Mouse (Mus musculus) right cerebral cortex, adult 18-20 months (tissue): ENCODE results near the gene Slc12a5.
A peak's percentile ranks its signal among the peaks of the same experiment; 100 is the strongest.

Experiments used
- DNase-seq: peaks from one replicate; pipeline ENCODE4 v3.0.0; 2022; ENCODE audit warnings: mixed read lengths

The Slc12a5 gene

DNA sequence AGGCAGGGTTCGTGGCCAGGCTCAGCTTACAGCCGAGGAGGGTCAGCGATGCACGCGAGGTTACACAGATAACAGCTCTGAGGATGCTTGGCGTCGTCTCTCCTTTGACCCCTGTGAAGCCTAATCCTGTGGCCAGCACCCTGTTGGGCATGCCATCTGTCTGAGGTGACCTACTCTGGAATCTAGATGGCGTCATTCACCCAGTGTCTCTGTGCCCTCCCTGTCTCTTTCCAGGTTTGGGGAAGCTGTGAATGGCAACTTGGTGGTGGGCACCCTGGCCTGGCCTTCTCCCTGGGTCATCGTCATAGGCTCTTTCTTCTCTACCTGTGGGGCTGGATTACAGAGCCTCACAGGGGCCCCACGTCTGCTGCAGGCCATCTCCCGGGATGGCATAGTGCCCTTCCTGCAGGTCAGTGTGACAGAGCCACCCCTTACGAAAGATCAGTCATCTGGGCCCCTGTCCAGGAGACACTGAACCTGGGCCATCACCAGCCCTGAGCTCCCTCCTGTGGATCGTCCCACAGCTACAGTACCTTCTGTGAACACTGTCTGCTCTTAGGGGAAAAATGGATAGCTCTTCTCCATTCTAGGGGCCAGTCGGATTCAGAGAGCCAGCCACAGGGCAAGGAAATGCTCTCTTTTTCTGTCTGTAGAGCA is 25.9 kb downstream of the Slc12a5 start:
- no peak for DNase-seq

DNA sequence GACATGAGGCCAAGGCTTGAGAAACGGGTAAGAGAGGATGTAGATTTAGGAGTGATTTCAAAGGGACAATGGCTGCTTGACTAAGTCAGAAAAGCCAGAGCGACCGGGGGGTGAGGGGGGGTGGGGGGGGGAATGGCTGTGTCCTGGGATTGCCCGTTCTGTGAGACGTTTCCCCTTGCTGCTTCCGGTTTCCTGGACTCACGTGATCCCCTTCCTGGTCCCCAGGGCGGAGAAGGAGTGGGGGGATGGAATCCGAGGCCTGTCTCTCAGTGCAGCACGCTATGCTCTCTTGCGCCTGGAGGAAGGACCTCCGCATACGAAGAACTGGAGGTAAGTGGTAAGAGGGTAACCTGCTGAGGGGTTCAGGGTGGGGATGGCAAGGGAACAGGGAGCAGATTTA is 28.2 kb downstream of the Slc12a5 start:
- no peak for DNase-seq

DNA sequence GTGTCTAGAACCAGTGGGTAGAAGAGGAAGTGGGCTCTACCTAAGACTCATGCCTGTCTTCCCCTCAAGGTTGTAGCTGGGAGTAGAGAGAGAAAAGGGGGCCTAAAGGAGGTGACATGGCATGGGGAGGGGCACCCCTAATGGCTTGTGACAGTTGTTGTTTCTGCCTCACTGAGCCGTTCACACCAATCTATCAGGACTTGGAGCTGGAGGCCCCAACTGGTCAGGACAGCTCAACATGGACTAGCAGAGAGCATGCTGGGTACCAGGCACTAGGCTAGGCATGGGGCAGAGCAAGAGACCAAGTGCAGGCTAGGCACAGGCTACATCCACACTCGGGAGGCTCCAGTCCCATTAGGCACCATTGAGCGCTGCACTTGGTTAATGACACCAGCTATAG is 30.5 kb downstream of the Slc12a5 start:
- no peak for DNase-seq

DNA sequence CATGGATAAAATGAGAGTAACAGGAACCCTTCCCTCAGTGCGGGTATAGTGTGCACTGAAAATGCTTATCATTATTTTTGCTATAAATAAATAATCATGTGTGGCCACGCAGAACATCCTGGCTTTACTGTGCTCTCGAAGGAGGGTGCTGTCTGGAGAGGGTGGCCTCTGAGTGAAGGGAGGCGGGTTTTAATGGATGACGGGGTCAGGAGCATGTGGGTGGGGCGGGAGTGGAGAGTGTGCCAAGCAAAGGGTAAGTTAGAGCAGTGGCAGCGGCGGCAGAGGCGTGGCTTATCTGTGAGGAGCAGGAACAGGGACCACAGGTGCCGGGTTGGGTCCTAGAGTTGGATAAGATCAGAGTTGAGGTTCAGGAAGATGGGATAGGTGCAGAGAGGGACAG is 31.2 kb downstream of the Slc12a5 start:
- DNase-seq: no peak

DNA sequence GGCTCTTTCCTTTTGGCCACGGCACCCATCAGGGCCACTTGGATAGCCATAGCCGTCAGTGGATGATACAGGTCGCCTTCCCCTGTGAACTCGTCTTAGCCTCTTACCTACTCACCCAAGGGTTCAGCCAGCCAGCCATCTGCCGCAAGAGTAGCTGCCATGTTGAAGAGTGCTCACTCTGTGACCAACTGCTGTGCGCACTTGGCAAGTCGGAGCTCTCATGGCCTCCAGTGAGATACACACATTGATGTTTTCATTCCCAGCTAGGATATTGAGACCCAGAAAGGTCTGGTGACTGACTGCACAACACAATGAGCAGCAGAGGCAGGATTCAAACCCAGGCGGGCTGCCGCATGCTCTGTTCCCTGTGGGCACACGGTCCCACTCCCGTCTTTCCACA is 33.6 kb downstream of the Slc12a5 start:
- DNase-seq: no peak

DNA sequence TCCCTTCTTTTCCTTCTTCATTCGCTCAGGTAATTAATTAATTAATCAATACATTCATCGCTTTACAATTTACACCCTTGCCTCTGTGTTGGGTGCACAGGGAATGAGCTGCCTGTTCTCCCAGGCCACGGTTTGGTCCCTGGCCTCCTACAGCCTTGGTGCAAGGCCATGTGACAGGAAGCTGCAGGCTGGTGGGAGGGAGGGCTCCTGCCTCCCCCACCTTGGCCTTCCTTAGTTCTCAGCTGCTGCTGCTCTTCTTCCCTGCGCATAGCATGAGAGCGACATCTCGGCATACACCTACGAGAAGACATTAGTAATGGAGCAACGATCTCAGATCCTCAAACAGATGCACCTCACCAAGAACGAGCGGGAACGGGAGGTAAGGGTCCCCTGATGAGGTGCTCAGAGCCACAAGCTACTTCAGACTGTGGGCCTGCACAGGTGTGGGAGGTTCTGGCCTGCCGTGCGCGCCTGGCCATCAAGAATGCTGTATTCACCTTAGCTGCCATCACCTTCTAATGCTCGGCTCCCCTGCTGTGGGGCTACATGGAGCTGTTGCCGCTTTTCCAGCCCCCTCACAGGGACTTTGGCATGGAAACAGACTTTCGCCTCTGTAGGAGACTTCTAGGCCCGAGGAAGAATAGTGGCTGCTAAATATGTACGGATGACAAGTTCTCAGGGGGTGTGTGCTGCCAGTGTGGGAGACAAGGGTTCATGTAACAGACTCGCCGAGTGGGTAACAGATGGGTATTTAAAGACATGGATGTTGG is 34.2 kb downstream of the Slc12a5 start:
- DNase-seq: peak; percentile 82

DNA sequence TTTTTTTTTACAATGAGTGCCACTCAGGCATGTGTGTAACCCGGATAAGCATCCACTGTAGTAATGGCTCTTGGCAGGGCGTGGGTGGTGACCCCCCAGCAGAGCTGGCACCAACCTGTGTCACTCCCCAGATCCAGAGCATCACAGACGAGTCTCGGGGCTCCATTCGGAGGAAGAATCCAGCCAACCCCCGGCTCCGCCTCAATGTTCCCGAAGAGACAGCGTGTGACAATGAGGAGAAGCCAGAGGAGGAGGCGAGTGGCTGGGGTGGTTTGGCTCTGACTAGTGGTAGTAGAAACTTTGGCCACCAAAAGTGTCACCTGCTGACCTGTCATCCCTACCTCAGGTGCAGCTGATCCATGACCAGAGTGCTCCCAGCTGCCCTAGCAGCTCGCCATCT is 35.4 kb downstream of the Slc12a5 start:
- DNase-seq: peak; percentile 48

DNA sequence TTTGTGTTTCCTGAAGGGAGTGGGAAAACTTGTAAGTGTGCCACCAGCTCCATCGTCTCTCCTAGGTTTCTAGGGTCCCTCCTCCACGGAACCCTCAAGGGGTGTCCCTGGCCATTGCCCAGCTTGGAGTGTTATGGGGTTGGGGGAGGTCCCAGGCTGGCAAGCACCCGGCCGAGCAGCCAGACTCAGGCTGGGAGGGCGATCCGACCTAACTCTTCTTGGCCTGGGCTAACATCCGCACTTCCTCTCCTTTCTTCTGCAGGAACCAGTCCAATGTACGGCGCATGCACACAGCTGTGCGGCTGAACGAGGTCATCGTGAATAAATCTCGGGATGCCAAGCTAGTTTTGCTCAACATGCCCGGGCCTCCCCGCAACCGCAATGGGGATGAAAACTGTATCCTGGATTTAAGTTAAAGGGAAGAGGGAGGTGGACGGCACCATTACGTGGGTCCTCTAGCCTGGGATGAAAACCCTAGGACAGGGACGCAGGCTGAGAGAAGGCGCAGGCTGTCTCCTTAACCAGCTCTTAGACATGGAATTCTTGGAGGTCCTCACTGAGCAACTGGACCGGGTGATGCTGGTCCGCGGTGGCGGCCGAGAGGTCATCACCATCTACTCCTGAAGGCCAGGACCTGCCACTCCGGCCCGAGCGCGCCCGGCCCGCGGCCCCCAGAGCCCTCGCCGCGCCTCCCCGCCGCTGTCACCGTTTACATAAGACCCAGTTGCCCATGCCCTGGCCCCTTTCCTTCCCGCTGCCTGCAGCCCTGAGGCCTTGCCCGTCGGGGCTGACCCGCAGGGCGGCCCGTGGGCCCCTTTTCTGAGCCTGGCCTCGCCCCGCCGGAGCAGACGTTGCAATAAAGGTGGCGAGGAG is 36.5 kb downstream of the Slc12a5 start:
- DNase-seq: no peak

DNA sequence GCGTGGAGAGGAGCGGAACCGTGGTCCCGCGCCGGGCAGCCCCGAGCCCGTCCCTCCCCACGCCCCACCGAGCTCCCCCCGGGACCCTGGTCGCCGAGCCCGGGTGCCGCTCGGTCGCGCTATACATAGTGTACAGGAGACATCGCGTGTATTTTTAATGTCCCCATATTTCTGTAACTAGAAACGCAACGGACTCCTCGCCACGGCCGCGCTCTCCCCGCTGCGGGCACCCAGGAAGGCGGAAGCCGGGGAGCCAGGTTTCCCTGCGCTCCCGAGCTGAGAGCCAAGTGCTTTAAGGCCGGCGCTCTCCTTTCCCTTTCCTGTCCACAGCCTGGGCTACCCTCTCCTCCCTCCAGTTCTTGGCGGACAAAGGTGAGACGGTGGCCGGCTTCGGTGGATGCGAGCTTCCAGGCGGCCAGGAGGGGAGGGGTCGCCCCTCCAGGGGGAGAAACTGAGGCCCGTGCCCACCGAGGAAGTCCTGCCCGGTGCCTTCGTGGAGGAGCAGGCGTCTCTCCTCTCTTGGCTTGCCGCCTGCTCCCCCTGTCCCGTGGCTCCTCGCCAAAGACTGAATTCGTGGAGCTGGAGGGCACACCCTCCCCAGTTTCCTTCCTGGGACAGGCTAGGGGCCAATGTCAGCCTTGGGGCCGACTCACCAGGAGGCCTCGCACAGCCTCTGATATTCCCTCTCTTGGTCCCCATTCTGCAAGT is 37.3 kb downstream of the Slc12a5 start:
- no peak for DNase-seq

DNA sequence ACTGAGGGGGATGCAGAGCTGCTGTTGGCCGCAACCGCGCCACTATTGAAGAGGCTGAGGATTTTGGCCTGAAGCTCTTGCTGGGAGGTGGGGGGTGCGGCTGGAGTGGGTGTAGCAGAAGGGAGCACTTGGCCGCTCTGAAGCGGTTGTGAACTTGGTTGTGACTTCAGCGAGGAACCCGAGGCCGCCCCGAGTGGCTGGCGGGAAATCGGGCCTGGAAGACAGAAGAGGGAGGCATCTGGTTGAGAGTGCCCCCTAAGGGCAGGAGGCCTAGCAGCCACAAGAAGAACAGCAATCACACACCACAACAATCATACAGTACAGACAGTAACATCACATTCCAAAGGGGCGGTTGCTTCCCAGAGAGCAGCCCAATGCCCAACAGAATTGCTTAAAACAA is 41.4 kb downstream of the Slc12a5 start:
- DNase-seq: no peak

DNA sequence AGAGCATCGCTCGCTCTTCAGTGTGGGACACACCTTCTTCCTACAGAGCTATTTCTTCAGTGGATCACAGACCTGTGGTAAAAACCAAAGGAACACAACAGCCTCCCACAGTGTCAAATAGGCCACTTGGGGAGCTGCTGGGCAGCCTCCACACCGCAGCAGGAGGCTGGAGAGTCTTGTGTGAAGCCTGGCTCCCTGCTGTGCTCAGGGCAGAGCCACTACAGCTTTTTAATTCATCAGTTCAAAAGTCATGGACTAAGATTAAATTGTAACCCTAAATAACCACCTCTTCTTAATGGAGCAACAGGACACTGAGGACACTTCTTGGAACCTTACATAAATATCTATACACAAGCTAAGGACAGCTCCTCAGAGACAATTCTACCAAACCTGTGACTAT is 42.5 kb downstream of the Slc12a5 start:
- no peak for DNase-seq

DNA sequence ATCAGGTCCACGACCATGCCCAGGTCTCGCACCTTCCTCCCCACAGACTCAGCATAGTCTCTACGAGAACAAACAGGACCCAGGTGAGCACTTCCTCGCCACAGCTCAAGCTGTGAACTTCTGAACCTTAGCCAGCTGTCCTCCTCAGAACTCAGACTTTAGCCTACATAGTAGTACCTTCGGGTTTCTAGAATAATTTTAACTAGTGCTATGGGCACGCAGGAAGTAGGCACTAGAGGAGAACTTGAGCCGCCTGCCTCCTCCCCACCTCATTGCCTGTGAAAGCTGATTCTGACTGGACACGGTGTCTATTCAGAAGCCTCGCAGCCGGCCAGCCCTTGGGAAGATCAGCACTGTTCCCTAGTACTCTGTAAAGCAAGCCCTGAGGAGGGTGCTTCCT is 43.6 kb downstream of the Slc12a5 start:
- DNase-seq: no peak

DNA sequence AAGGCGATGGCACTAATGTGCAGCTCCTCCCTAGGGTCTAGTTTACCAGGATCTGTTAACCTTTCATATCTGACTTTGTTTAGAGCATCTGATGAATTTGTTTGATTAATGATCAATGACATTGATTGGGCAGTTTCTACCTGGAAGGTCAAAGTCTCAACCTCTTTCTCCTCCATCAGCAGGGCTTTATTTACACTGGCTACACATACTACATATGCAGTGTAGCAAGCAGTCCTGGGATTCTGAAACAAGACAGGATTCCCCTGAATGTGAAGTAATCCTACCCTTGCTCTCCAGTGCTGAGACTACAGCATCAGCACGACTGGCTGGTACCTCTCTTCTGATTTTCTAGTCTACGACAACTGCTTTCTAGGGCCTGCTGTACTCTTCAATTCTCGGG is 46.2 kb downstream of the Slc12a5 start:
- DNase-seq: no peak

DNA sequence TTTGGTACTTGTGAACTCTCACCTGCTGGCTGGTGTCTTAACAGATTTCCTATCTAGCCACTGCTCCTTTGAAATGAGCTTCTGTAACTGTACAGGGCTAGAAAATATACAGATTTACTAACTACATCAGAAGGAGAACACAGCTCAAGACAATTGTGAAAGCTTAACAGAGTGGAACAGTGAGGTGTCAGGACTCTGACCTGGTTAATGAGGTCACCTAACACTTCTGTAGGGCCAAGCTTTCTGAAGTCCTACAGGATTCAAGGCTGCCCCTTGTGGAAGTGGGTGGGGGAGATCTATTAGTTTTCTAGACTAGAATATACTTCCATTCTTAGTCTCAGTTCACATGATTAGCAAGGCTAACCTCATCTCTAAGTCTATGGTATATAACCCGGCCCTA is 47.4 kb downstream of the Slc12a5 start:
- DNase-seq: no peak

DNA sequence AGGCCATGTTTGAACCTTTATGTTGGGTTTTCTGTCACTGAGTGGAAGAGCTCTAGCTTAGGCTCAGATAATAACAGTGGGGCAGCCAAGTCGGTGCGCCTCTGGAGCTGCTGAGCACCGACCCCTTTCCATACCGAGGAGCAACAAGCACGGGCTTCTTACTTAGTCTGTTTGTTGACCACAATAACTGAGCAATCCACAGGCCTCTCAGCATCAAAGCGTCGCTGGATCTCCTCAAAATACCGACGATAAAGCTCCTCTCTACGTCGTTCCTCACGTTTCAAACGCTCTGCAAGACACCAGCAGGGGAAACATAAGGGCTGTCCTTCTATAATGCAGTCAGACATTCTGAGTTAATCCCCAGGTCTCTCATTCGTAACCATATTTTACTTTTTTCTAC is 48.6 kb downstream of the Slc12a5 start:
- DNase-seq: no peak

DNA sequence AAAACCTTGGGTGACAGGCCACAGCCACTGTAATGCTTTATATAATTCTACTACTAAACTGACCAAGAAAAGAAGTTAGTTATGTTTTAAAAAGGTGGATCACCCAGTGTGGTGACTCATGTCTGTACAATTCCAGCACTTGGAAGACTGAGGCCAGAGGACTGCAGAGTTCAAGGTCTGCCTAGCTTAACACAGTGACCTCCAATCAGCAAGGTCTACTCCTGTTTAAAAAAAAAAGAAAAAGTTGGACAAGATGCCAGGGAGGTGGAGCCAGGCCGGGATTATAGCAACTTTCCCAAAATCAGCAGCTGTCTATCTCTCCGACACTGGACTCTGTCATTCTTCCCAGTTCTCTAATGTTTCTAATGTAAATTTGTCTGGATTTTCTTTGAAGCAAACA is 49.0 kb downstream of the Slc12a5 start:
- no peak for DNase-seq

DNA sequence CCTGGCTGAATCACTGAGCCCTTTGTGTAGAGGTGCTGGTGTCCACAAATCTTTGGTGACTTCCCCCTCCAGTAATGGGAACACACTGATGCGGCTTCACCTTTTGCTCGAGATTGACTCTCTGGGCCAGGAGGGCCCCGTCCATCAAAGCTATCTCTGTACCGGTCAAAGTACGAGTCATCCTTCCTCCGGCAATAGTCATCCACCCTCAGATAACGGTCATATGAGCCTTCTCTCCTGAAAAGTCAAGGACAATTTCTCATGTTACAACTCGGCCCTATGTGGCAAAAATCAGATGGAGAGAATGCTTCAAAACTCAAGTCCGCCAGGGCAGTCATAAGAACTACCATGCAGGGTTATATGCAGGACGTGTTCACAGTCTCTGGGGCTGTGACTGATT is 49.7 kb downstream of the Slc12a5 start:
- no peak for DNase-seq

DNA sequence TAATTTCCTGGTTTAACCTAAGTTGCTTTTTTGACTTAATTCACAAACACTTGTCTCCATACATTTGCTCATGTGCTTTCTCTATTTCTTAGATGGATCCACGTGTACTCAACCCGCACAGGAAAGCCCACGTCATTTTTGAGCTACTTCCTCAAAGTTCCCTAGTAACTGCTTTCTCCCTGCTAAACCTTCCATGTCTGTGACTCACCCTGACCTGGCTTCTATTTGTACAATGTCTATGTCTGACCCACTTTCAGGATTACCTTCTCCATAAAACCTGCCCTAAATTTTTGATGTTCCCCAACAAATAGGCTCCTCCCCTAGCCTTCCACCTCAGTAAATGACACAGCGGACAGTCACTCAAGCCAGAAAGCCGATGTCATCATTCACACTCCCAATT is 54.3 kb downstream of the Slc12a5 start:
- DNase-seq: no peak

DNA sequence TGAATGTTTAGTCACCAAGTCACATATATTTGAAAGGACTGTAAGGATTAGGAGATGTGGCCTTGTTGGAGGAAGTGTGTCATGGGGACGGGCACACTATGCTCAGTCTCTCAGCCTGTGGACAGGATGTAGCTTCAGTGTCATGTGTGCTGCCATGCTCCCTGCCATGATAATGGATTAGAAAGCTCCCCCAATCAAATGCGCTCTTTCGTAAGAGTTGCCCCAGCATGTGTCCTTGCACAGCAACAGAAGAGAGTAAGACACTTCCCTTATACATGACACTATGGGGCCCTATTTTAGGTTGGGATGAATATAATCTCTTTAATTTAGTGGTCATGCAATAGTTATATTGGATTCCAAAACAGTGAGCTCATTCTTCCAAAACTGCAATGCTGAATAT is 59.9 kb downstream of the Slc12a5 start:
- DNase-seq: no peak

DNA sequence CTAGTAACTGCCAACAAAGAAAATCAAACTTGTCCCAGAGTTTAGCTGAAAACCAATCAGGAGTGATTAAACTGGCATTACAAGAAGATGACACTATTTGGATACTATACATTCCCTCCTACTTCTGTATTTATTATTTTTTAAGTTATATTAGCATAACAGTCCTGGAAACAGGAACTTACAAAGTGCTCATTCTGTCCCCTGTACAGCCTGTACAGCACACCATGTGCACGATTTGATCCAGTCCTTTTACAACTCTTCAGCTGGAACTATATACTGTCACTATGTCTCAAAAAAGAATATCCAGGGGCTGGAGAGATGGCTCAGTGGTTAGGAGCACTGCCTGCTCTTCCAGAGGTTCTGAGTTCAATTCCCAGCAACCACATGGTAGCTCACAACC is 66.6 kb downstream of the Slc12a5 start:
- DNase-seq: no peak

DNA sequence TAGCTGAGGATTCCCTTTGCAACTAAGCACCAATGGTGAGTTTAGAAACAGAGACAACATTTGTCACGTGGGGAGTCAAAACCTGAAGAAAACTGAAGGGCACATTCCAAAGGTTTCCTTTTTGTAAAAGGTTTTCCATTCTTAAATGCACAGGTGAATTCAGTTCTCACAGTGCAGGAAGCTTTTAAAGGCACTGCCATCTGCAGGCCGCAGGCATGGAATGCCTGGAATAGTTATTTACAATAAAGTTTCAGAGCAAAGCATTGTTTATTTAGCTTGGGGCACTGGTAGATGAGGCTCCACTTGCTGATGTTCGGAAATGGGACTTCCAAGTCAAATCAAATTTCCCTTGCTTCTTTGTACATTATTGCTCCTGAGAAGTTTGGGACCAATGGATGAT is 71.9 kb downstream of the Slc12a5 start:
- no peak for DNase-seq

DNA sequence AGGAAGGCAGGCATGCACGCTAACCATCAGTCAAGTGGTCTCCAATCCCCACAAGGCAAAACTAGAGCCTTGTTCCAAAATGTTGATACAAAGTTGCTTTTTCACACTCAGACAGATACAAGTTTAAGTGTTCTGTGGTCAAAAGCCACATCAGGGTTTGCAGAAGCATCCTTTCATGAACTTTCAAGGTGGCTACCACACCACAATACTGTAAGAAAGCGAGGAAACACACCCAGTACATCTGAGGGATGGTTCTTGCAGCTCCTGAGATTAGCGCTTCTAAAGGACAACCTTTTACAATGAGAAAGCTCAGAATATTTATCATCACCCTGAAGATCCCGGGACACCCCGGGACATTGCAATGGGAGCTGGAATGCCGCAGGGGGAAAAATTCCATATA is 72.7 kb downstream of the Slc12a5 start:
- no peak for DNase-seq
